ENCODE assay signal across 12 mouse cellular contexts in the genomic region with DNA sequence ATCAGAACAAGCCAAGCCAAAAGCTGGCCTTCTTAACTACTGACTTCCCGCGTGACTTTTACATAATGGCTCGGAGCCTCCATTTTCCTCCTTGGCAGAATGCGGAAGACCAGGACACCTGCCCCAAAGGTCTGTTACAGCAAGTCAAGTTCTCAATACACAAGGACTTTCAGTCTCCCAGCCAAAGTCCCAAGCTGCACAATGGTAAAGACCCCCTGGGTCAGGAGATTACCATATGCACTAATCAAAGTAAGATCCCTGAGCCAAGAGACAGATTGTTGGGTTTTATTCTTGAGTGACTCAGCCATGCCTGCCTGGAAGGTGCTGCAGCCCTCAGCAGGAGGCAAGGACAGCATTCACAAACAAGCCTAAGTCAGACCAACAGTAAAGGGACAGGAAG. TPM values are rescaled to one million over a fixed set of nuclear protein-coding genes. Genes with fewer than 3 reads are reported as not detected.
A peak's percentile ranks its signal among the peaks of the same experiment; 100 is the strongest.
DNase-seq lines count a peak whose midpoint lies in the region; ATAC-seq and TF ChIP-seq lines count a peak whose summit lies in the region.
"Had no signal": no experiment of that assay in that cellular context is flagged by ENCODE, and none has a peak within 500 bp of the region (broad histone marks: within the 10 kb centered on the region; RNA-seq: fewer than 3 reads in every experiment).

No protein-coding gene starts in this region.

- 58% methylated on average over 4 of the region's 4 CpGs for WGBS in forebrain, postnatal 0 days
- WGBS in forebrain, embryonic 12.5 days: 74% methylated on average over 4 of the region's 4 CpGs

- intact Hi-C loops in left cerebral cortex, adult 2 months (cut with DNase I): loop anchor here (5.0 kb wide), 2 partner anchors 59 to 79 kb away; no protein-coding TSS in a partner anchor

- H3K4me1 ChIP-seq in forebrain, postnatal 0 days (ENCODE audit: insufficient read depth): no peaks in the 10 kb centered on the region
- H3K4me1 ChIP-seq in forebrain, embryonic 12.5 days: no peaks in the 10 kb centered on the region
- H3K4me1 ChIP-seq in embryonic fibroblast, embryonic 13.5 days (ENCODE audit: control insufficient read depth, insufficient read depth, low read length): peaks cover 8% of the 10 kb centered on the region
- H3K4me1 ChIP-seq: neural tube, embryonic 12.5 days had no signal

- peak; percentile 20; the same call in 1 of the 2 replicates for ATAC-seq in forebrain, postnatal 0 days
- ATAC-seq in forebrain, embryonic 12.5 days (ENCODE audit: low FRiP score): no peak
- ATAC-seq in cerebellum, adult (ENCODE audit: insufficient number of reproducible peaks, low FRiP score, low TSS enrichment): peak; percentile 91
- ATAC-seq: forebrain, embryonic 13.5 days had no signal

- DNase-seq in forebrain, postnatal 0 days: no peak
- no peak for DNase-seq in left cerebral cortex, adult 2 months (ENCODE audit: extremely low spot score in 1 of 2, low spot score in 2 of 2)
- no peak for DNase-seq in left cerebral cortex, adult 18-20 months (ENCODE audit: low spot score in 2 of 2)
- DNase-seq in urinary bladder, adult 18-20 months (ENCODE audit: low spot score in 2 of 2): no peak
- DNase-seq in layer of hippocampus, postnatal 36 days: no peak
- DNase-seq: right cerebral cortex, postnatal 25 days had no signal

- TF ChIP-seq POLR2A in embryonic fibroblast, embryonic 13.5 days (IDR thresholded peaks at IDR 0.05; ENCODE audit: low read depth, low read length): no peak

- H3K27ac ChIP-seq in forebrain, postnatal 0 days (ENCODE audit: low read depth, low read length): no peak overlapping the region
- H3K27ac ChIP-seq in forebrain, embryonic 12.5 days: no peak overlapping the region
- H3K27ac ChIP-seq in left cerebral cortex, adult 2 months: peak overlapping the region; percentile 77; the same call in 1 of the 2 replicates
- peak overlapping the region; percentile 34; the same call in 1 of the 2 replicates for H3K27ac ChIP-seq in embryonic fibroblast, embryonic 13.5 days (ENCODE audit: insufficient read depth, low read length)
- H3K27ac ChIP-seq: forebrain, embryonic 13.5 days; intestine, embryonic 15.5 days; neural tube, embryonic 12.5 days had no signal

- no peak overlapping the region for H3K4me2 ChIP-seq in forebrain, postnatal 0 days (ENCODE audit: low read depth)
- no peak overlapping the region for H3K4me2 ChIP-seq in forebrain, embryonic 12.5 days
- H3K4me2 ChIP-seq: forebrain, embryonic 13.5 days; intestine, embryonic 15.5 days; neural tube, embryonic 12.5 days had no signal

- H3K9ac ChIP-seq in forebrain, postnatal 0 days: no peak overlapping the region
- H3K9ac ChIP-seq in forebrain, embryonic 12.5 days: no peak overlapping the region
- H3K9ac ChIP-seq: forebrain, embryonic 13.5 days; intestine, embryonic 15.5 days; neural tube, embryonic 12.5 days had no signal

- no peaks in the 10 kb centered on the region for H3K27me3 ChIP-seq in forebrain, postnatal 0 days (ENCODE audit: insufficient read depth, low read length)
- H3K27me3 ChIP-seq in forebrain, embryonic 12.5 days: no peaks in the 10 kb centered on the region
- H3K27me3 ChIP-seq: forebrain, embryonic 13.5 days; intestine, embryonic 15.5 days; neural tube, embryonic 12.5 days had no signal

- no peak for TF ChIP-seq CTCF in forebrain, postnatal 0 days (IDR thresholded peaks at IDR 0.05; ENCODE audit: low read depth)
- TF ChIP-seq CTCF in left cerebral cortex, adult 2 months (IDR thresholded peaks at IDR 0.05): no peak
- no peak for TF ChIP-seq CTCF in embryonic fibroblast, embryonic 13.5 days (IDR thresholded peaks at IDR 0.05; ENCODE audit: borderline replicate concordance, insufficient read depth, low read length)

- no peaks in the 10 kb centered on the region for H3K36me3 ChIP-seq in forebrain, postnatal 0 days (ENCODE audit: insufficient read depth)
- H3K36me3 ChIP-seq in forebrain, embryonic 12.5 days (replicated peaks): no peaks in the 10 kb centered on the region
- H3K36me3 ChIP-seq: intestine, embryonic 15.5 days; neural tube, embryonic 12.5 days had no signal

- no peak overlapping the region for H3K4me3 ChIP-seq in forebrain, postnatal 0 days (ENCODE audit: low read depth, low read length)
- no peak overlapping the region for H3K4me3 ChIP-seq in forebrain, embryonic 12.5 days (replicated peaks)
- no peak overlapping the region for H3K4me3 ChIP-seq in left cerebral cortex, adult 2 months
- no peak overlapping the region for H3K4me3 ChIP-seq in embryonic fibroblast, embryonic 13.5 days (ENCODE audit: insufficient read depth, low read length)
- H3K4me3 ChIP-seq: forebrain, embryonic 13.5 days; intestine, embryonic 15.5 days; neural tube, embryonic 12.5 days had no signal

- H3K9me3 ChIP-seq in forebrain, postnatal 0 days (ENCODE audit: low read length): no peaks in the 10 kb centered on the region
- H3K9me3 ChIP-seq in forebrain, embryonic 12.5 days: no peaks in the 10 kb centered on the region
- H3K9me3 ChIP-seq: forebrain, embryonic 13.5 days; intestine, embryonic 15.5 days; neural tube, embryonic 12.5 days had no signal

RNA-seq across cellular contexts. Expression of gene Etv5, which starts 33.5 kb away (rescaled TPM):
- 30.5 and 37.4 TPM in 2 replicates for total RNA-seq in forebrain, postnatal 0 days (2014; rRNA removed)
- 28.6 and 32.5 TPM in 2 replicates for polyA plus RNA-seq in forebrain, postnatal 0 days (2015; fragmentation: Nextera tagmentation; extraction: Ambion mirVana)
- 17.9 and 28.4 TPM in 2 replicates for polyA plus RNA-seq in forebrain, embryonic 12.5 days (2016; fragmentation: Nextera tagmentation; extraction: Ambion mirVana)
- total RNA-seq in left cerebral cortex, adult 2 months (2021): 10 to 100 TPM; 94.7 to 97.5 TPM
- 100 to 1,000 TPM in 1 of 2 experiments, 10 to 100 TPM in 1; 89.3 to 104 TPM for total RNA-seq in left cerebral cortex, adult 18-20 months (2021)
- 22.6 and 30.8 TPM in 2 replicates for polyA plus RNA-seq in embryonic fibroblast, embryonic 13.5 days (2011; ENCODE audit: insufficient read length, low read depth, missing spikeins)
- 10 to 100 TPM; 47.5 to 49.4 TPM for total RNA-seq in layer of hippocampus, postnatal 36 days (2021)

Comparison
In these comparisons a context has a peak if more than half of its experiments do, and no peak if none do; other contexts are left out.
1. H3K27ac ChIP-seq: peak in left cerebral cortex, adult 2 months (single experiment) and embryonic fibroblast, embryonic 13.5 days (single experiment); none in forebrain, postnatal 0 days (single experiment) and forebrain, embryonic 12.5 days (single experiment).